Mouse (Mus musculus): Measurements from ENCODE around the gene Gm11639.

Gm11639 gene

GRCm38 (mm10) chr11:104685548-104685947 is at the start of gene Gm11639:
TSS of gene Gm11639 (plus strand) at chr11:104685707.
- no peak for TF ChIP-seq GATA4 (IDR thresholded peaks at IDR 0.05; ENCODE audit: insufficient replicate concordance, low read length)

- TF ChIP-seq GATA4 (IDR thresholded peaks at IDR 0.05; ENCODE audit: insufficient replicate concordance, low read length): no peak
Measured at GRCm38 (mm10) chr11:104637010-104637409, 48.5 kb upstream of the Gm11639 start.

GRCm38 (mm10) chr11:104638006-104638405 is 47.5 kb upstream of the Gm11639 start:
- TF ChIP-seq GATA4 (IDR thresholded peaks at IDR 0.05; ENCODE audit: insufficient replicate concordance, low read length): no peak

GRCm38 (mm10) chr11:104638906-104639305 is 46.6 kb upstream of the Gm11639 start:
- no peak for TF ChIP-seq GATA4 (IDR thresholded peaks at IDR 0.05; ENCODE audit: insufficient replicate concordance, low read length)

GRCm38 (mm10) chr11:104639634-104640033 is 45.9 kb upstream of the Gm11639 start:
- TF ChIP-seq GATA4 (IDR thresholded peaks at IDR 0.05; ENCODE audit: insufficient replicate concordance, low read length): no peak

- TF ChIP-seq GATA4 (IDR thresholded peaks at IDR 0.05; ENCODE audit: insufficient replicate concordance, low read length): no peak
Measured at GRCm38 (mm10) chr11:104640894-104641293, 44.6 kb upstream of the Gm11639 start.

- TF ChIP-seq GATA4 (IDR thresholded peaks at IDR 0.05; ENCODE audit: insufficient replicate concordance, low read length): no peak
Measured at GRCm38 (mm10) chr11:104643236-104643635, 42.3 kb upstream of the Gm11639 start.

- TF ChIP-seq GATA4 (IDR thresholded peaks at IDR 0.05; ENCODE audit: insufficient replicate concordance, low read length): no peak
Measured at GRCm38 (mm10) chr11:104645402-104645801, 40.1 kb upstream of the Gm11639 start.

GRCm38 (mm10) chr11:104646173-104646572 is 39.3 kb upstream of the Gm11639 start:
- TF ChIP-seq GATA4 (IDR thresholded peaks at IDR 0.05; ENCODE audit: insufficient replicate concordance, low read length): no peak

- TF ChIP-seq GATA4 (IDR thresholded peaks at IDR 0.05; ENCODE audit: insufficient replicate concordance, low read length): no peak
Measured at GRCm38 (mm10) chr11:104646611-104647010, 38.9 kb upstream of the Gm11639 start.

- TF ChIP-seq GATA4 (IDR thresholded peaks at IDR 0.05; ENCODE audit: insufficient replicate concordance, low read length): no peak
Measured at GRCm38 (mm10) chr11:104647188-104647867, 38.2 kb upstream of the Gm11639 start.

- TF ChIP-seq GATA4 (IDR thresholded peaks at IDR 0.05; ENCODE audit: insufficient replicate concordance, low read length): no peak
Measured at GRCm38 (mm10) chr11:104648571-104648970, 36.9 kb upstream of the Gm11639 start.

- no peak for TF ChIP-seq GATA4 (IDR thresholded peaks at IDR 0.05; ENCODE audit: insufficient replicate concordance, low read length)
Measured at GRCm38 (mm10) chr11:104660599-104660998, 24.9 kb upstream of the Gm11639 start.

- TF ChIP-seq GATA4 (IDR thresholded peaks at IDR 0.05; ENCODE audit: insufficient replicate concordance, low read length): no peak
Measured at GRCm38 (mm10) chr11:104661106-104661505, 24.4 kb upstream of the Gm11639 start.

GRCm38 (mm10) chr11:104661531-104662205 is 23.8 kb upstream of the Gm11639 start:
- no peak for TF ChIP-seq GATA4 (IDR thresholded peaks at IDR 0.05; ENCODE audit: insufficient replicate concordance, low read length)

GRCm38 (mm10) chr11:104662573-104662972 is 22.9 kb upstream of the Gm11639 start:
- no peak for TF ChIP-seq GATA4 (IDR thresholded peaks at IDR 0.05; ENCODE audit: insufficient replicate concordance, low read length)
